Mouse (Mus musculus) cerebellum, adult 11 months (tissue): ENCODE measurements around the gene Sympk.

Experiments used
- DNase-seq: peaks from one replicate; pipeline ENCODE4 v3.0.0; 2022

The Sympk gene

DNA sequence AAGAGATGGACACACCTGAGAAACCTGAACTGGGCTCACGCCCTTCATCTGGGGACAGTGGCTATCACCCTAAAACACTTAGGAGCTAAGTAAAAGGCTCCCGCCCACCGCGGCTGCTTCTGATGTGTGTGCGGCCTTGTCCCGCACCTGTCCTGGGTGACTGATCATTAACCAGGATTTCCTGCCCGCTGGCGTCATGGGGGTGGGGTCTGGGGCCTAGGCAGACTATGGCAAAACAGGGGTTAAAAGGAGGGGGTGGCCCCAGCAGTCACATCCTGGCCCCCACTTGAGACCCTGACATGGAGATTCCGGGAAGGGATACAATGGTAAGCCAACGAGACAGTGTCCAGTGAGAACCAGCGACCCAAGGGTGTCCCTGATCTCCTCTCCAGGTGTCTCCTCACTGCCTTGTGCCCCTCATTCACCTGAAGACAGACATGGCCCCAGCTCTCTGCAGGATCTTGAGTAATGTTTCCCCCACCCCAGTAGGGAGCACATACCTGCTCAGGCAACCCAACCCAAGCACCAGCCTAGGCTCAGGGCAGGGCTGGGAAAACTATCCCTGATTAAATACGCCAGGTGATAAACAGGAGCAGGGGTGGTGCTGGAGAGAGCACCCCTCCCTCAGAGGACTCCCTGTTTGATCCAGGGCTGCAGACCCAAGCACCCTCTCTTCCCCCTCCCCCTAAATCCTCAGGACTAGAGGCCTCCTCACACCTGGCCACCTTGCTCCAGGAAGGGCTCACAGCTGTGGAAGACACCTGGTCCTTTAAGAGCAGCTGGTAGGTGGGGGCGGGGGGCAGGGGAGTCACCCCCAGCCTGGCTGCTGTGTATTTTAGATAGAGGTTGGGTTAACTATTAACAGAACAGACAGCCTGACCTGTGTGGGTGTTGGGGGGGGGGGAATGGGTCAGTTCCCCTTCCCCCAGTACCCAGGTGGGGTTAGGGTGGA lies 16.9 kb upstream of the Sympk start:
- peak; percentile 44 for DNase-seq

DNA sequence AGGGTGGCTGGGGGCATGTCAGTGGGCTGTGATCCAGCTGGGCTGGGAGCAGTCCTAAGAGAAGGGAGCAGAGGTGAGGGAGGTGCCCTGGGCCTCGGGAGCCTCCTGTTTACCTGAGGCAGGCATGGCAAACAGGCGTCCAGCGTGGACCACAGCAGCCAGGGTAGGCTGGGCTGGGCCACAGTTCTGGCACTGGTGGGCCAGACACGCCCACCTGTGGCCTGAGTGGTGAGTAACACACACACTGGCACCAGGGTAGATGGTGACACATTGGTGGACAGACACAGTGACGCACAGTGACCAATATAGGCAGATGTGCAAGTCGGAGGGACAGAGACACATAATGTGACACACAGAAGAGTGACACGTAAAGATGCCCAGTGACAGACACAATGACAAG lies 13.6 kb upstream of the Sympk start:
- no peak for DNase-seq

DNA sequence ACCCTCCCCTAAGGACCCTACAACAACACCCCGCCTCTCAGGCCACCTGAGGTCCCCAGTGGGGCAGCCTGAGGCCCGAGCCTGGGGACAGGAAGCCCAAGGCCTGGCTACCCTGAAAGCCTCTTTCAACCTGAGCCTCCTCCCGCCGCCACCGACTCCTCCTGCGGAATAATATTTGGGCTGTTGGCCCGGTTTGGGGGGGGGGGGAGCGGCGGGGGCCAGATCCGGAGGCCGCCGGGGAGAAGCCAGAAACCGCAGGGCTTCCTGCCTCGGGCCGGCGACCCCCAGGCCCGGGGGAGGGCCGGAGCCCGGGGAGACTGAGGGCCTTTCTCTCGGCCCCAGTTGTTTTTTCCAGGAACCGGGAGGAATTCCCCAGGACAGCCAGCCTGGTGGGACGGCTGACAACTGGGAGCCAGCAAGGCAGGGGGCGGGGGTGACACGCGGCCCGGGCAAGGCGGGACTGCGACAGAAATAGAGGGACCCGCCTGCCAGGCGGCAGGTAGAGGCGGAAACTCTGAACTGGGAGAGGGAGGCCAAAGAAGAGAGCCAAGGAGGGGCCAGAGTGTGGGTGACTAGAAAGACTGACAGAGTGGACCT lies 12.1 kb upstream of the Sympk start:
- DNase-seq, result no peak

DNA sequence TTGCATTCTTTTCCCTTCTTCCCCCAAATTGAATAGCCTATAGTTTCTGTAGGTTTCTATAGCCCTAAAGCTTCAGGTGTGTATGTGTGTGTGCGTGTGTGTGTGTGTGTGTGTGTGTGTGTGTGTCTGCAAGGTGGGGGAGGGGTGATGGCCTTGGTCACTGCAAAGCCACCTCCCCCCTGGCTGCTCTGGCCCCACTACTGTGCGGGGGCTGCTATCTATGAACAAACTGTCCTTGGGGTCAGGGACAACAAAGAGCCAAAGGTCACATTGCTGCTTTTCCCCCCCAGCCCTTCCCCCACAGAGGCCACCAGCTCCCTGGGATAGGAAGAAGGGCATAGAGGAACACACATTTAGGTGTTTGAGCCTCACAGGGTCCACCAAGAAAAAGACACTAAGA lies 11.3 kb upstream of the Sympk start:
- no peak for DNase-seq

DNA sequence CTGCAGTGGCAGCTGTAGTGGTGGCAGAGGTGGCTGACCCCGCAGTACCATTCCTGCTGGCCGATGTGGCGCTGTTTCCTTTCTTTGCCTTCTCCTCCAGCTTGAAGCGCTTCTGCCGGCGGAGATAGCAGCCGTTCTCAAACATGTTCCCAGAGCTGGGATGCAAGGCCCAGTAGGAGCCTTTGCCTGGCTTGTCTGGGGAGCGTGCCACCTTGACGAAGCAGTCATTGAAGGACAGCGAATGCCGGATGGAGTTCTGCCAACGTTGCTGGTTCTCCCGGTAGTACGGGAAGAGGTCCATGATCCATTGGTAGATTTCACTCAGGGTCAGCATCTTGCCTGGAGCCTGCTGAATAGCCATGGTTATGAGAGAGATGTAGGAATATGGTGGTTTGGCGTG lies 9.7 kb upstream of the Sympk start:
- DNase-seq, result no peak

DNA sequence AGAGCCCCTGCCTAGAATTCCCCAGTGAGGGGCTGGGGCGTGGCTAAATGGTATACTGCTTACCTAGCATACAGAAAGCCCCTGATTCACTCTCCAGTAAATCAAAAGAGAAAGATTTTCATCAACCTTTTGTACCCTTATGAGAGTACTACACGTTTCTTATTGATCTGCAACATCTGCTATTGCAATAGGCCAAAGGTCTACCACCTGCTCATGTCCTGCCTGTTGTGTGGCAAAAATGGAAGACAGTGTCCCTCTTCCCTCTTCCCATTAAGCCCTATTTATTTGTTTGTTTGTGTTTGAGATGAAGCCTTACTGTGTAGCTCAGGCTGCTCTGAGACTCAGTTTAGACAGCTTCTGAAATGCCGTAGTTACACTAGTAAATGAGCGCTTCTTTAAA lies 8.1 kb upstream of the Sympk start:
- no peak for DNase-seq

DNA sequence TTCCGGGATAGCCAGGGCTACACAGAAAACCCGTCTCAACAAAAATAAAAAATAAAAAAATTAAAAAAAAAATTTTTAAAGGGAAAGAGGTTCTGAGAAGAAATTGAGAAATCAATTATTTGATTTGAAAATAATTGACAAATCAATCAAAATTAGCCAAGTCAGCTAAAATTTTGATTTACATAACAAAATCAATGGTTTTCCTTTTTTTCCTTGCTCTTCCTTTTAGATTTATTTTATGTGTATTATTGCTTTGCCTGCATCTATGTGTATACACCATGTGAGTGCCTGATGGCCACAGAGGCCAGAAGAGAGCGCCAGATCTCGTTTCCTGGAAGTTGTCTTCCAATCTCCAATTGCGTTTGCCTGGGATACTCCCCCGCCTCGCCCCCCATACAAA lies 6.3 kb upstream of the Sympk start:
- DNase-seq, result no peak

DNA sequence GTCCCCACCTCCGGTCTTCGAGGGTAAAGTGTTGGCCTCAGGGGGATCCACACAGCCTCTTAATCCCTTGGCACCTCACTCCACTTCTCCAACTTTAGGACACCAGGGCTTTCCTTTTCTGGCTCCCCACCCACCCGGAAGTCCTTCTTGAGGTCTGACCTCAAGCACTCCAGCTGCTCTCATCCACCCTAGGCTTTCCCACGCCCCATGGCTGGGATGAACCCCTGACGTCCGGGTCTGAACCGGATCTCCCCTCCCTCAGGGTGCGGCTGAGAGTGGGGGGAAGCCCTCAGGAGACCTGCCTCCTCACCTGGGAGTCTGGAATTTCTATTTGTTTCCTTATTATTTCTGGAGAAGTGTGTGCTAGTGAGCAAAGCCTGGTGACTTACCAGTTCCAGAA lies 3.1 kb upstream of the Sympk start:
- no peak for DNase-seq

DNA sequence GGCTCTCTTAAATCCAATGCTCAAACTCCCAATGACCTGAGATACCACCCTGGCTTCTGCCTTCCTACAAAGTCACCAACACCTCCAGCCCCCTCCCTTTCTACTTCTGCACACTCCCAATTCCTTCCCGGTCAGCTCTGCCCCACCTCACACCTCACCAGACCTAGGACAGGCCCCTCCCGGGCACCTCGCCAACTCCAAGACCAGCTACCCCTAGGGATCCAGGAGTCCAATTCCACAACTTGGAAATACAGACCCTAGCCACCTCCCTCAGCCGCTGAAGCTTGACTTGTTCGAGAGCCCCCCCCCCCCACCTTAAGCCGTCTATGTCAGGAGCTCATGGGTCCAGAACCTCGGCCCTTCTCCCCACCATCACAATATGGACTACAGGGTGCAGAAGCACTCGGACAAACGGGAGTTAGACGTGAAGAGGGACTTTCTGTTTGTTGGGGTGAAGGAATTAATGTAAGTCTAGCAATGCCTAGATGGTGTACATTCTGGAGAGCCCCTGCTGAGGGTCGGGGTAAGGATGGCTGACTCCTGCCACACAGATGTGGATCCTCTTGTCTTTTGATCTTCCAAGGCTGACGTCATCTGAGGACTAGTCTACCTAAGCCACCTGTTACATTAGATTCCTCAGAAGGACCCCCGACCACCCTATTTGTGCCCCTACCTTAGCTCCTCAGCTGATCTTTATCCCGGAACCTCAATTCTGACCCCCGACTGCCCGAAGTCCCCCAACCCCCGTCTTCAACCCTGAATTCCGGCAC lies 1.8 kb upstream of the Sympk start:
- DNase-seq, result no peak

DNA sequence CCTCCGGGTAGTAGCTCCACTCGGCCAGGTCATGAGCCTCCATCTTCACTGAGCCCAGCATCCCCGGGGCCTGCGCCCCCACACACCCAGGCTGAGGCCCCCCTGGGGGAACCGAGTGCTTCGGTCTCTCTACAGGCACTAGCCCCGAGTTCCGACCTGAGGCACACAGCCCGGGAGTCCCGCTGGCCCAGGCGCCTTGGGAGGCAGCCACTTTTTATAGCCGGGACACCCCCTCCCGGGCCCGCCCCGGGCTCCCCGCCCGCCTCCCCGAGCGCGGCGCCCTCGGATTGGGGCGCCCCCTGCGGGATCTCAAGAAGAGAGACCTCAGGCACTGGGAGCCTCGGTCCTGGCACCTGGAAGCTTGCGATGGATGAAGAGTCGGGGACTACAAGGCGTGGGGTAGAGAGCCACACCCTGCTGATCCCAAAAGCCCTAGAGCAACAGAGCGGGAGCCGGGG lies 791 bp upstream of the Sympk start, which contains the start of gene Foxa3:
Gene Foxa3, minus strand, starts transcription at position 182 of the 458 bp plus-strand sequence.
- DNase-seq, result peak; percentile 62

DNA sequence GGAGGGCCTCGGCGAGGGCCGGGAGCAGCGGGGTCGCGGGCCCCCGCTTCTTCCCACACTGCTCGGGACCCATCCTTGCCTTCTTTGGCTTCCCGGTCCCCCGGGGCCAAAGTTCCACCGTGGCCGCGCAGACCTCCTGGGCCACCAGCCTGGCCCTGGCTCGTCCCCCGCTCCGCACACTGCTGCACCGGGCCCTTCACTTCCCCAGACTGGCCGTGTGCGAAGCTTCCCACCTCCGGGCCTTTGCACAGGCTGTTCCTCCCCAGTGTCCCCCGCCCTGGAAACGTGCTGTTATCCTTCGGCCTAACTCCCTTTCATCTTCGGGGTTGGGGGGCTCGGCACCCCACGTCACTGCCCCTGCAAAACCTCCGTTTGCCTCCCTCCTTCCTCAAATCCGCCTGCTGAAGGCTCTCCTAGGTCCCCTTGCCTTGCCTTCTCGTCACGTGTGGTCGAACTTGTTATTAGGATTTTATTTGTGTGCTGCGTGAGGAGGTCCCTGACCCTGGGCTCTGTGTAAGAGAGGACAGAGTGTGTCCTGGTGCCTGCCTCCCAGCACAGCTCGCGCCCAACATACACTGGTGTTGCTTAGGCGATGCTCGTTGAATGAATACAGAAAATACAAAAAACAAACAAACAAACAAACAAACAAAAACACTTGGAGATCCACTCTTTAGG lies 541 bp downstream of the Sympk start:
- DNase-seq, result peak; percentile 61

DNA sequence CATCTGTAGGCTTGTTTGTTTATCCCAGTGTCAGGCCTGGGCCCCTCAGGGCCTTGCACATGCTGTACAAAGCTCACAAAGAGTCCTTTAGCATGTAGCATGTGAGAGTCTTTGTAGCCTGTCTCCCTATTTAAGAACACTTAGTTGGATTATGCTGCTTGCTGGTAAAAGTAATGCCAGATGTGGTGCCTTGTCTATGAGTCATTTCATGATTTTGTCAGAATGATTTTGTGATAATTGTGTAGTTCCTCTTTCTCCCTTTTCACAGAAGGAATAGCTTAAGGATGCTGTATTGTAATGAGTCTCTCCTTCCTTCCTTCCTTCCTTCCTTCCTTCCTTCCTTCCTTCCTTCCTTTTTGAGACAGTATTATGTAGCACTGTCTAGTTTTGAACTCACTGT lies 3.9 kb downstream of the Sympk start:
- DNase-seq, result no peak

DNA sequence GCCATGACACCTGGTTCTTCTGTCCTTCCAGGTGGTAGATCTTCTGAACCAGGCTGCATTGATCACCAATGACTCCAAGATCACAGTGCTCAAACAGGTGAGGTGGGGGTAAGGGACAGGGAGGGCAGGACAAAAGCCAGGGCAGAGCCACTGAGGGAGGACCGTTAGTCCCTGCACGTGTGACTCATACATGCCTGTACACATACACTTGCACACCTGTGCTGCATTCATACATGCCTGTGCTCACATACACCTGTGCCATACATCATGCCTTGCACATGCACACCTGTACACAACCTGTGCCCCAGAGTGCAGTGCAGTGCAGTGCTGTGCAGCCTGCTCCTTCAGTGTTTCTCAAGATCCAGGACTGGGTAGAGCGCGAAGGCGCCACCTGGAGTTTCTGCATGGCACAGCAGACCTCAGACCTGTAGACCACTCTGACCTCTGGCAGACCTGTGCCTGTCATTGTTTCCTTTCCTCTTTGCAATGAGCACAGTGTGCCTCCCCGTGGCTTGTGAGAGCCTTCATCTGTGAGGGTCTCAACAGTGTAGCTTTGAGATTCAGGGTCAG lies 5.0 kb downstream of the Sympk start:
- no peak for DNase-seq

DNA sequence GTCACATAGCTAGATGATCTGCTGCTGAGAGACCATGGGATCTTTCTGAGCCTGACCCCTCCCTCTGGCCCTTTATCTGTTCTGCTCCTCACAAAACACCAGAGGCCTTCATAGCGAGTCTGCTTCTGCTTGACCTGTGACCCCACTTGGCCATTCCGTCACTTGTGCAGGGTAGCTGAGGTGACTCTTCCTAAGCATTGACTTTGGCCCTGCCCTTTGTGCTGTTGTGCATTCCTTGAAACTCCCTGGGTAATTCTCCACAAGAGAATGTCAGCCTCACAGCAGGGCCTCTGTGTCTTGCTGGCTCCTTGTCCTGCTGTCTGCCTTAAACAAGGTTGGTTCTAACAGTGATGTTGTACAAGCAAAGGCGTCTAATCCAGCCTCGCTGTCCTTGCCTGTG lies 7.5 kb downstream of the Sympk start:
- no peak for DNase-seq

DNA sequence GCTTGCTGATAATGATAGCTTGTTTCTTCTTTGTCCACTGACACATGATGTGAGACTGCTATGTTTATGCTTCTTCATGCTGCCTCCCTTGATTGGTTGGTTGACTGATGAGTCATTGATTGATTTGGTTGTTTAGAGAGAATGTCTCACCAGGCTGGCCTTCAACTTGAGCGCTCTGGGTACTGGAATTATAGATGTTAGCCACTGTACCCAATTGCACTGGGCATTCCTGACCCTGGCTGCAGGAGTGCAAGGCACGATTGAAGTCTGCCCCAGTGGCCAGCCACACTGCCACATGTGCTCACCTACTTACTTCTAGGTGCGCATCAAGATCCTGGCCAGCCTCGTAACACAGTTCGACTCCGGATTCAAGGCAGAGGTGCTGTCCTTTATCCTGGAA lies 20.4 kb downstream of the Sympk start:
- DNase-seq, result no peak

DNA sequence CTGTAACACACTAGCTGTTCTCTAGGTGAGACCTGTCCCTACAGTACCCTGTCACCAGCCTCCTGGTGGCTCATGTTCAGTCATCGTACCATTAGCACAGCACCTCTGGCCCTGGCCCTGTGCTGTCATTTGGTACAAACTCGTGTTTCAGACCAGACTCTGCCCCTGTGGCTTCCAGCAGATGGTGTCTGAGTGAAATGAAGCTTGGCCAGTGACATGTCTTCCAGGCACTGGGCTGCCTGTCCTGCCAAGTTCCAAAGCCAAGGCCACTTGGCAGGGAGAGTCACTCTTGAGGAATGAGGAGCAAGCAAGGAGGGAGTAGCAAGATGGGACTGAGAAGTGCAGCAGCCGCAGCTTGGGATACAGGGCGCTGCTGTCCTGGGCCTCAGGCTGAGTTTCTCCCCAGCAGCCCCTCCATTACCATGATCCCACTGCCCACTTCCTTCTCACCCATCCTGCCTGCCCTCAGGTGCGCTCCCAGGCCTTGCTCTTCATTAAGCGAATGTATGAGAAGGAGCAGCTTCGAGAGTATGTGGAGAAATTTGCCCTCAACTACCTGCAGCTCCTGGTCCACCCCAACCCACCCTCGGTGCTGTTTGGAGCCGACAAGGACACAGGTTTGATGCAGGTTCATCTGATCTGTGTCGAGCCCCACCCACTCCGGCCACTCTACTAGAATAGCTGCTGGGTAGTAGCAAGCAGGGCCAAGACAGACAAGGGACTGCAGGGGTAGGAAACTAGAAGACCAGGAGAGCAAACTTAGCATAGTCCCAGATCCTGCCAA lies 22.3 kb downstream of the Sympk start:
- peak; percentile 69 for DNase-seq

DNA sequence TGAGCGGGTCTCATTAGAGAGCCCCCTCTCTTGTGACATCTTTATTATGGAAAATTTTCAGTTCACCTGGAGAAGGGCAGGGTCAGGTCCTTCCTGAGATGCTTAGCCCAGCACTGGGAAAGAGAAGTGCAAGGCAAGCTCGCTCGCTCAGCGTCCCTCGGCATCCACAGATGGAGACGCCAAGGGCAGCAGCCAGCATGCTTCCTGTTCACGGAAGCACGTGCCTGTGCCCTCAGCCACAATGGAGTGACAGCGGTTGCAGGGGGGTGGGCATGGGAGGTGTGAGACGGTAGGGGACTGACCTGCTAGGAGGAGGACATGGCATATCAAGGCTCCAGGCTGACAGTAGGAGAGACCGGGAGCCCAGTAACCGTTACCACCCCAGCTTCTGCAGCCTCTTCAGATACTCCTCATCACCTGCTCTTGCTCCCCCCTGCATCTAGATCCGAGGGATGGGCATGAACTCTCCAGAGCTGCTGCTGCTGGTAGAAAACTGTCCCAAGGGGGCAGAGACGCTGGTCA lies 23.9 kb downstream of the Sympk start:
- no peak for DNase-seq

DNA sequence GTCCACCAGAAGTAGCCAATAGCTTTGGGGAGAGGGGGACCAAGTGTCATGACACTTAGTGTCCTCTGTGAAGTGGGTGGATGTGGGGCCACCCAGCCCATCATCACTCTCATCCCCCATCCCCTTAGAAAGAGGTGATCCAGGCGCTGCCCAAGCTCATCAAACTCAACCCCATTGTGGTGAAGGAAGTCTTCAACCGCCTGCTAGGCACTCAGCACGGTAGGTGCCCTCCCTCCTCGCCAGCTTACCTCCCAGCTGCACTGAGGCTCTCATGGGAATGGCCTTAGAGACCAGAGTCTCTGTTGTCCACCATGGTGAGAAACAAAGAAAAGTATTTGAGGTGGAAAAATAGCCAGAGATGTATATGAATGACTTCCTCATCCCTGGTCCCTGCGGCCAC lies 25.1 kb downstream of the Sympk start:
- DNase-seq, result no peak

DNA sequence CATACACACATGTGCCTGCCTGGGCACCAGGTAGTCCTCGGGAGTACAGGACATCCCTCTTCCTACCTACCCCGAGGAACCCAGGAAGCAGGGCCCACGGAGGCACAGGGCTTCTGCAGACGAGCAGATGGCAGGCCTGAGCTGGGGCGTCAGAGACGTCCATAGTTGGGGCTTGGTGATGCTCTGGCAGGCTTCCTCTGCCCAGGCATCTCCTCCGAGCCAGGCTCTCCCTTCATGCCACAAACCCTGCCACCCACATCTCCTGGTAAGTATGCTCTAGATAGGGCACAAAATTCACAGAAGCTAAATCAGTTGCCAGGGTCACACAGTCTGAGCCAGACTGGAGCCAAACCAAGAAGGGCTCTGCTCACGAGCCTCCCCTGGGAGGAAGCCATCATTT lies 26.0 kb downstream of the Sympk start:
- DNase-seq, result no peak

DNA sequence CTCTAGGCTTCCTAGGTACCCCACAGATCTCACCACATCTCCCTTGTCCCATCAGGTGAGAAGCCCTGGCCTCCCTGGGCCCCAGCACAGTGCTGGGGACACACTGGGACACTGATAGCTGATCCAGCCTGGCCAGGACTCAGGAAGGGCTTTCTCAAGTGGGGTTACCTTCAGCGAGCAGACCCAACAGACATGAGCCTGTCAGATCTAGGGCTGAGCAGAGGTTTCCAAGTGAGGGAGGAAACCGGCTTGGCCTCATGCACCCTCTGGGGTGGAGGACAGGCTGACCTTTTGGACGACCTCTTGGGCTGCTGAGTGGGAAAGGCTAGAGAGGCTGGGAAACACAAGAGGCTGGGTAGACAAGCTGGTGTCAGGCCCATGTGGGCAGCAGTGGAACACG lies 27.0 kb downstream of the Sympk start:
- DNase-seq, result no peak

DNA sequence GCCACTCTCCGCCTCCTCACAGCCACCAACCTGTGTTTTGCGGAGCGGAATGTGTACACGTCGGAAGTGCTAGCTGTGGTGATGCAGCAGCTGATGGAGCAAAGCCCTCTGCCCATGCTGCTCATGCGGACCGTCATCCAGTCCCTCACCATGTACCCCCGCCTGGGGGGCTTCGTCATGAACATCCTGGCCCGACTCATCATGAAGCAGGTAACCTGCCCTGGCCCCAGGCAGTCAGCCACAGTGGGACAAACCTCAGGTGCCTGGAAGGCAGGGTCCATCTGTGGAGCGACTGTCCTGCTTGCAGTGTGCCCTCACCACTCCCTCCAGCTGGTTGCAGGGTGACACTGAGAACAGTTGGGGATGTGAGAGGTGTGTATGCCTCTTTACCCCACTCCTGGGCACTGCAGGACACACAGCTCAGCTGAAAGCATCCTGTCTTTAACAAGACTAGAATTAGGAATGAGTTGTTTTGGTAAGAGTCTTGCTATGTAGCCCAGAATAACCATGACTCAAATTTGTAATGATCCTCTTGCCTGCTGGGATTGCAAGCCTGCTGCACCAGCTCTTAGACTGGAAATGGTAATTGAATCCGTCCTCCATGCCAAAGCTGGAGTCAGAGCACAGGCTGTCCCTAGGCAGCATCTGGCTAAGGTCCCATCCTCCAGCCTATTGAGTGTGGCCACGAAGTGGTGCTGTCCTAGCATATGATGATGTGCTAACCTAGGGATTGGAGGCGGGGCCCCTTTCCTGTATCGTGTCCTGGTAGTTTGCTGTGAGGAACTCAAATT lies 28.4 kb downstream of the Sympk start:
- no peak for DNase-seq
